8 mouse cellular contexts compared by ENCODE assay signal in genomic region chr7:120503891-120504662, GRCm38 (mm10).
DNase-seq lines count a peak whose midpoint lies in the region; ATAC-seq and TF ChIP-seq lines count a peak whose summit lies in the region.

No protein-coding gene starts in this region.

- 0 out of 2 replicates have a peak overlapping the region, but pooled peaks have one; percentile 15 for H3K9ac ChIP-seq in heart, embryonic 15.5 days
- no peak overlapping the region for H3K9ac ChIP-seq in heart, adult 2 months (ENCODE audit: low read depth, low read length)
- H3K9ac ChIP-seq in forebrain, postnatal 0 days = peak overlapping the region; percentile 44

- no peak overlapping the region for H3K27ac ChIP-seq in heart, embryonic 15.5 days
- H3K27ac ChIP-seq in heart, adult 2 months = no peak overlapping the region
- no peak overlapping the region for H3K27ac ChIP-seq in forebrain, postnatal 0 days (ENCODE audit: low read depth, low read length)

- WGBS in heart, embryonic 15.5 days = 11% methylated on average over 31 of the region's 31 CpGs
- WGBS in heart, adult 2 months = 12% methylated on average over 31 of the region's 31 CpGs
- WGBS in forebrain, postnatal 0 days = 12% methylated on average over 31 of the region's 31 CpGs

- no peak for TF ChIP-seq EP300 in heart, adult 2 months (IDR thresholded peaks at IDR 0.05; ENCODE audit: insufficient read depth, low read depth, low read length)

- DNase-seq in heart, adult 2 months = no peak
- DNase-seq in ZHBTc4 (ENCODE audit: low read depth, low spot score) = peak; percentile 33
- no peak for DNase-seq in forebrain, postnatal 0 days
- DNase-seq in mesoderm, embryonic 11.5 days (ENCODE audit: low read depth, low spot score) = peak; percentile 43
- DNase-seq in urinary bladder, postnatal 4 days (ENCODE audit: low spot score in 2 of 2) = no peak
- no peak for DNase-seq in ovary, adult 18-20 months (ENCODE audit: low spot score)
- DNase-seq in lung, postnatal 14 days = no peak

- no peaks in the 10 kb centered on the region for H3K9me3 ChIP-seq in heart, embryonic 15.5 days (replicated peaks)
- H3K9me3 ChIP-seq in forebrain, postnatal 0 days (ENCODE audit: low read length) = no peaks in the 10 kb centered on the region

- H3K4me1 ChIP-seq in heart, embryonic 15.5 days (replicated peaks) = no peaks in the 10 kb centered on the region; the same call in 1 of the 2 replicates
- H3K4me1 ChIP-seq in heart, adult 2 months (ENCODE audit: control insufficient read depth, insufficient read depth, low read length) = no peaks in the 10 kb centered on the region
- H3K4me1 ChIP-seq in forebrain, postnatal 0 days (ENCODE audit: insufficient read depth) = no peaks in the 10 kb centered on the region

- no peaks in the 10 kb centered on the region for H3K27me3 ChIP-seq in heart, embryonic 15.5 days
- no peaks in the 10 kb centered on the region for H3K27me3 ChIP-seq in heart, adult 2 months (ENCODE audit: control insufficient read depth, insufficient read depth, low read length)
- no peaks in the 10 kb centered on the region for H3K27me3 ChIP-seq in forebrain, postnatal 0 days (ENCODE audit: insufficient read depth, low read length)

- intact Hi-C loops in heart, adult 2 months (cut with DNase I) = no loop called here

- no peaks in the 10 kb centered on the region for H3K79me2 ChIP-seq in heart, adult 2 months (replicated peaks; ENCODE audit: control insufficient read depth, insufficient read depth, low read length)

- TF ChIP-seq POLR2A in heart, adult 2 months (IDR thresholded peaks at IDR 0.05; ENCODE audit: insufficient read depth, low read depth, low read length) = no peak

- peak overlapping the region; percentile 71 for H3K4me2 ChIP-seq in heart, embryonic 15.5 days
- peak overlapping the region; percentile 68 for H3K4me2 ChIP-seq in forebrain, postnatal 0 days (ENCODE audit: low read depth)

- no peak for TF ChIP-seq CTCF in heart, adult 2 months (IDR thresholded peaks at IDR 0.05)
- TF ChIP-seq CTCF in forebrain, postnatal 0 days (IDR thresholded peaks at IDR 0.05; ENCODE audit: low read depth) = no peak

- H3K4me3 ChIP-seq in heart, embryonic 15.5 days = peak overlapping the region; percentile 39
- H3K4me3 ChIP-seq in heart, adult 2 months = no peak overlapping the region
- H3K4me3 ChIP-seq in forebrain, postnatal 0 days (ENCODE audit: low read depth, low read length) = peak overlapping the region; percentile 32

- no peak for ATAC-seq in heart, embryonic 15.5 days (replicated peaks; ENCODE audit: insufficient number of reproducible peaks, insufficient read depth, low FRiP score, low read depth)
- no peak; the same call in 1 of the 2 replicates for ATAC-seq in forebrain, postnatal 0 days

- no peaks in the 10 kb centered on the region for H3K36me3 ChIP-seq in heart, embryonic 15.5 days
- H3K36me3 ChIP-seq in heart, adult 2 months (ENCODE audit: control insufficient read depth, insufficient read depth, low read length) = no peaks in the 10 kb centered on the region
- H3K36me3 ChIP-seq in forebrain, postnatal 0 days (ENCODE audit: insufficient read depth) = no peaks in the 10 kb centered on the region

Comparison
In these comparisons a context has a peak if more than half of its experiments do, and no peak if none do; other contexts are left out.
1. DNase-seq: peak in ZHBTc4 (single experiment) and mesoderm, embryonic 11.5 days (single experiment); none in heart, adult 2 months (0 of 2), forebrain, postnatal 0 days (single experiment), urinary bladder, postnatal 4 days (0 of 2), ovary, adult 18-20 months (single experiment) and lung, postnatal 14 days (single experiment).